Mouse (Mus musculus) embryonic facial prominence, embryonic 12.5 days (tissue): ENCODE measurements around the gene Dgkd. TPM values are rescaled to one million over a fixed set of nuclear protein-coding genes. Genes with fewer than 3 reads are reported as not detected.

Source experiments
- polyA plus RNA-seq: library from polyadenylated mRNA; unstranded; fragments of >200 nt; fragmentation: Nextera tagmentation; extraction: Ambion mirVana; gene quantifications from 2 replicates; pipeline ENCODE4 v1.2.1, GENCODE M21; 2016

Gene Dgkd
- polyA plus RNA-seq, 1 experiment from 2014 or later: 37.9 TPM

Other genes with a start within 250 kb of the Dgkd start
- 5.5 and 6.1 TPM in 2 replicates for gene Inpp5d, start 233.0 kb upstream of the Dgkd start, polyA plus RNA-seq
- gene Atg16l1, start 97.4 kb upstream of the Dgkd start, polyA plus RNA-seq: 39.4 and 43.0 TPM in 2 replicates
- gene Sag, start 49.6 kb upstream of the Dgkd start, polyA plus RNA-seq: 3.7 and 3.9 TPM in 2 replicates
- gene Usp40, start 155.3 kb downstream of the Dgkd start, polyA plus RNA-seq: 53.1 and 53.2 TPM in 2 replicates
- gene Ugt1a10, start 202.1 kb downstream of the Dgkd start, polyA plus RNA-seq: not detected in 2 replicates
- gene Ugt1a9, start 217.5 kb downstream of the Dgkd start, polyA plus RNA-seq: not detected in 2 replicates
- not detected in 2 replicates for gene Ugt1a8, start 234.5 kb downstream of the Dgkd start, polyA plus RNA-seq
- gene Ugt1a7c, start 241.8 kb downstream of the Dgkd start, polyA plus RNA-seq: 0.63 and 0.66 TPM in 2 replicates
- gene Ugt1a6b, start 250.0 kb downstream of the Dgkd start, polyA plus RNA-seq: not detected in 2 replicates